Mouse (Mus musculus): ENCODE measurements around the gene Ap3b1.

Ap3b1 gene

GRCm38 (mm10) chr13:94595701-94596361 lies 237.1 kb downstream of the Ap3b1 start:
- DNase-seq (ENCODE audit: low spot score in 2 of 2), result no peak

DNA sequence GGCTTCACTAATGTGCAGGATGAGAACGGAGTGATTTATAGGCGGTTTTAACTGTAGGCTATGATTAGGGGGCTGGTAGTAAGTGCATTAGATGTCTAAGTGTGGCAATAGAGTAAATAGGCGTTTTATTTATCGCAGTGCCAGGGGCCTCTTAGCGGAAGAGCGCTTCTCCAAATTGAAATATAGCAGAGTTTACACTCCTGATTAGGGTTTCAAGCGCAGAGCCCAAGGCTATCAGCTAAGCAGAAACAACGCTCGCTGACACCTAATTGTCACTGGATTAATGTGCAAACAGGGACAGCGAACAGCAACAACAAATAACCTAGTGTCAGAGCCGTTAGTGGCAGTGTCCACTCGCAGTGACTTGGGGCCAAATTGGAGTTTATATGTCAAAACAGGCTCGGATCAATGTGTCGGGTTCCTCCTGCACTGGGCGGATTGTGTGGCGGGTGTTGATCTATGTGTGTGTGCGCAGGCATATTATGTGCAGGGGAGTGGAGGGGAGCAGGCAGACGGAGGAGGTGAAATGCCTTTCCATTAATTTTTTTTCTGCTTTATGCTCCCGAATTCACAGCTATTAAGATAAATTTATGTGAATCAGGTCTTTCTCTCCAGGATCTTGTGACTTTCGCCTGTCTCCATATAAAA lies 237.8 kb downstream of the Ap3b1 start:
- no peak for DNase-seq (ENCODE audit: low spot score in 2 of 2)

- no peak for DNase-seq (ENCODE audit: low spot score in 2 of 2)
These were observed 241.0 kb downstream of the Ap3b1 start for GRCm38 (mm10) chr13:94599718-94600117.

DNA sequence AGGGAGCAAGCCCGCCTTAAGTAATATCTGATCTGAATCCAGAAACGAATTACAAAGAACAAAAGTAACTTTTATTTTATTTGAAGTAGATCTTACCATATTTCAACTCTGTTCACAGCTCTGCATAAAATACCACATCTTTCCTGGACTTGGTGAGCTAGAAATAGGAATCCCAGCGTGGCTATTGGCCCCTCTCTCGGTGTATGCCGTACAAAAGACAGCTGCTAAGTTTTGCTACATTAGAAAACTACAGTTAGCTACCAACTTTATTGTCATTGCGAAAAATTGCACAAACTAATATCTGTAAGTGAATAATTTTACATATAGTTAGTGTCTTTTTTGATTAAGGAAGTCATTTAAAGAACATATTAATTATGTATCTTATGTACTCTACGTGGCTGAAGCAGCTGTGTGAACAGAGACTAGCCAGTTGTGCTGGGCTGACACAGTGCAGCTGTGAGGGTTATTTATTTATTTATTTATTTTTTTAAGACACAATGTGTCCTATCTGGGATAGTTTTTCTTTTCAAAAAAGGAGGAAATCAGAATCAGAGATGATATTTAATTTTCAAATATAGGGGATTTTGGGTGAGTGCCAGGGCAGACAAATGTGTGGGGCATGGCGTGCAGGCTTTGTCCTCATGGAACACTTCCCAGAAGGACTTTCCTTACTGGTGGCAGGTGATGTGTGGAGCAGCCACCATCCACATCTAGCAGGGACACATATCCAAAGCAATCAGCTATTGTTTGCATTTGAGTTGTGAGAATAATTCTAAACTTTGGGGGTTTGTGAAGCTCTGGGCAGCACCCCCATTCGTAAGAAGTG lies 248.5 kb downstream of the Ap3b1 start:
- DNase-seq (ENCODE audit: low spot score in 2 of 2), result no peak

- DNase-seq (ENCODE audit: low spot score in 2 of 2), result no peak
These were observed 249.1 kb downstream of the Ap3b1 start for GRCm38 (mm10) chr13:94607861-94608223.

- DNase-seq (ENCODE audit: low spot score in 2 of 2), result no peak
These were observed 249.7 kb downstream of the Ap3b1 start for GRCm38 (mm10) chr13:94608420-94608831.

DNA sequence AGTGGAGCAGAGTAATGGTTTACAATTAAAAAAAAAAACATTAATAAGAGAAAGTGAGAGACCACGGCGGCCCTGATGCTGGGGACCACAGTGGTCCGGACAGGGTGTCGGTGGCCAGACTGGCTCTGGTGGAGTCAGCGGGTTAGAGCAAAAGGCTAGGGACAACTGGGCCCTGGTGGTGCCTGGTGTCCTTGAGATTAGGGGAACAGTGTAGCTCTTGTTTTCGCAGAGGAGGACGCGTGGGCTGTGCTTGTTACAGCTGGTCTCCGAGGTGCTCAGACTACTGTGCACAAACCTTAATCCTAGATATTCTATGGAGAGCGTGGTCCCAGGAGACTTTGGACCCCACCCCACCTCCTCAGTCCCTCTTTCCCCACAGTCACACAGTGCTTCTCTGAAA lies 250.2 kb downstream of the Ap3b1 start:
- DNase-seq (ENCODE audit: low spot score in 2 of 2), result no peak

All from urinary bladder, adult 18-20 months (tissue).